Mouse (Mus musculus) liver, postnatal 0 days (tissue): Measurements from ENCODE around the gene Twistnb. TPM values are rescaled to one million over a fixed set of nuclear protein-coding genes. Genes with fewer than 3 reads are reported as not detected.
A peak's percentile ranks its signal among the peaks of the same experiment; 100 is the strongest.

Source experiments
- ATAC-seq: fragments of 200-750 bp; cut with Nextera tagmentation; 2 replicates; pipeline ENCODE4 v1.8.0; 2017; ENCODE audit warnings: mild to moderate bottlenecking, moderate library complexity
- DNase-seq: peaks from one replicate; pipeline ENCODE4 v3.0.0-alpha.2; 2016
- H3K27ac ChIP-seq: fragments of 300-500 bp; sonication (generic); 2 replicates; pipeline ENCODE4 v1.5.1; 2014; ENCODE audit warnings: antibody characterized with exemption, moderate library complexity, mild to moderate bottlenecking, low read depth
- H3K27me3 ChIP-seq: fragments of 300-500 bp; sonication (generic); 2 replicates; pipeline ENCODE4 v1.6.1; 2014; ENCODE audit warnings: low read length, control low read depth, mixed read lengths; ENCODE audit not compliant: insufficient read depth
- H3K36me3 ChIP-seq: fragments of 300-500 bp; sonication (generic); replicated peaks from 2 replicates; pipeline ENCODE4 v1.6.1; 2014; ENCODE audit warnings: mild to moderate bottlenecking, control low read depth, low read length, moderate library complexity, mixed read lengths; ENCODE audit not compliant: insufficient read depth
- H3K4me1 ChIP-seq: fragments of 300-500 bp; sonication (generic); 2 replicates; pipeline ENCODE4 v1.6.1; 2014; ENCODE audit warnings: antibody characterized with exemption, mild to moderate bottlenecking, control low read depth; ENCODE audit not compliant: insufficient read depth
- H3K4me2 ChIP-seq: fragments of 300-500 bp; sonication (generic); 2 replicates; pipeline ENCODE4 v1.6.1; 2014; ENCODE audit warnings: low read depth, mild to moderate bottlenecking, low read length, moderate library complexity, mixed read lengths
- H3K4me3 ChIP-seq: fragments of 300-500 bp; sonication (generic); 2 replicates; pipeline ENCODE4 v1.5.1; 2014; ENCODE audit warnings: low read depth, low read length
- H3K9ac ChIP-seq: fragments of 300-500 bp; sonication (generic); replicated peaks from 2 replicates; pipeline ENCODE4 v1.6.1; 2014; ENCODE audit warnings: mild to moderate bottlenecking, moderate library complexity
- H3K9me3 ChIP-seq: fragments of 300-500 bp; sonication (generic); 2 replicates; pipeline ENCODE4 v1.6.1; 2016; ENCODE audit warnings: mild to moderate bottlenecking, control low read depth, low read length, mixed read lengths
- CTCF ChIP-seq: sonication (generic); IDR thresholded peaks from 2 replicates; pipeline ENCODE4 v1.5.1; 2016; ENCODE audit warnings: antibody characterized with exemption, low read depth
- EP300 ChIP-seq: IDR thresholded peaks from 2 replicates; pipeline ENCODE4 v1.6.1; 2016; ENCODE audit warnings: antibody characterized with exemption, low read depth, mild to moderate bottlenecking
- WGBS: fragments of 180-500 bp; shearing (Covaris S2); extraction: QIAGEN DNeasy Blood & Tissue Kit; methylation state at CpG from one replicate; pipeline ENCODE4 v1.1.7; 2014; ENCODE audit not compliant: insufficient replicate concordance; 5-methylcytosine and 5-hydroxymethylcytosine counted together
- polyA plus RNA-seq: library from polyadenylated mRNA; unstranded; fragments of >200 nt; fragmentation: Nextera tagmentation; extraction: Ambion mirVana; gene quantifications from 2 replicates; pipeline ENCODE4 v1.2.1, GENCODE M21; 2015

Gene Twistnb
- polyA plus RNA-seq, 1 experiment from 2014 or later = 51.8 TPM

- WGBS = 72% methylated on average over 5 of the region's 5 CpGs
- no peaks in the 10 kb centered on the region for H3K4me1 ChIP-seq
- H3K9ac ChIP-seq = no peak overlapping the region
- H3K4me2 ChIP-seq = no peak overlapping the region
- DNase-seq (no peak), ATAC-seq (no peak)
- H3K4me3 ChIP-seq = no peak overlapping the region
- no peaks in the 10 kb centered on the region for H3K27me3 ChIP-seq
- TF ChIP-seq CTCF (no peak), EP300 (no peak)
- no peaks in the 10 kb centered on the region for H3K36me3 ChIP-seq
- H3K9me3 ChIP-seq = no peaks in the 10 kb centered on the region
- no peak overlapping the region for H3K27ac ChIP-seq
These were observed 24.4 kb upstream of the Twistnb start for GRCm38 (mm10) chr12:33404996-33405395.

- TF ChIP-seq CTCF (no peak), EP300 (no peak)
- no peaks in the 10 kb centered on the region for H3K9me3 ChIP-seq
- DNase-seq (no peak), ATAC-seq (no peak)
- H3K27me3 ChIP-seq = no peaks in the 10 kb centered on the region
- H3K4me2 ChIP-seq = no peak overlapping the region
- H3K9ac ChIP-seq = no peak overlapping the region
- WGBS = 51% methylated on average over 6 of the region's 6 CpGs
- no peak overlapping the region for H3K4me3 ChIP-seq
- H3K4me1 ChIP-seq = no peaks in the 10 kb centered on the region
- H3K36me3 ChIP-seq = no peaks in the 10 kb centered on the region
- no peak overlapping the region for H3K27ac ChIP-seq
These were observed 23.9 kb upstream of the Twistnb start for GRCm38 (mm10) chr12:33405398-33406026.

- no peak for ATAC-seq
- no peak for DNase-seq
- 28% methylated on average over 6 of the region's 6 CpGs for WGBS
- no peak for TF ChIP-seq EP300
- peak; percentile 42 for TF ChIP-seq CTCF
- Histone ChIP-seq H3K27ac (no peak overlapping the region), H3K36me3 (no peaks in the 10 kb centered on the region), H3K4me3 (no peak overlapping the region), H3K9me3 (no peaks in the 10 kb centered on the region), H3K4me2 (no peak overlapping the region), H3K27me3 (no peaks in the 10 kb centered on the region), H3K4me1 (no peaks in the 10 kb centered on the region), H3K9ac (no peak overlapping the region)
These were observed 17.8 kb upstream of the Twistnb start for GRCm38 (mm10) chr12:33411580-33412151.

- Histone ChIP-seq H3K4me1 (0 out of 2 replicates have a peak, but pooled peaks cover 8% of the 10 kb centered on the region), H3K9ac (no peak overlapping the region), H3K9me3 (no peaks in the 10 kb centered on the region), H3K27ac (no peak overlapping the region), H3K36me3 (no peaks in the 10 kb centered on the region), H3K4me3 (no peak overlapping the region), H3K27me3 (peaks cover 6% of the 10 kb centered on the region; the same call in 1 of the 2 replicates), H3K4me2 (no peak overlapping the region)
- TF ChIP-seq CTCF (peak; percentile 75), EP300 (no peak)
- ATAC-seq (no peak), DNase-seq (peak; percentile 62)
- WGBS = 45% methylated on average over 3 of the region's 3 CpGs
These were observed 5.1 kb upstream of the Twistnb start for GRCm38 (mm10) chr12:33424329-33424728.

GRCm38 (mm10) chr12:33427293-33427692, 2.1 kb upstream of the Twistnb start:
- Histone ChIP-seq H3K4me3 (no peak overlapping the region), H3K4me2 (no peak overlapping the region), H3K9ac (no peak overlapping the region), H3K27ac (peak overlapping the region; percentile 72), H3K4me1 (peaks cover 13% of the 10 kb centered on the region), H3K36me3 (no peaks in the 10 kb centered on the region), H3K9me3 (no peaks in the 10 kb centered on the region), H3K27me3 (peaks cover 6% of the 10 kb centered on the region; the same call in 1 of the 2 replicates)
- 35% methylated on average over 3 of the region's 3 CpGs for WGBS
- TF ChIP-seq CTCF (no peak), EP300 (no peak)
- DNase-seq (no peak), ATAC-seq (peak; percentile 24; the same call in 1 of the 2 replicates)

- no peak overlapping the region for H3K4me3 ChIP-seq
- WGBS = 57% methylated on average over 2 of the region's 2 CpGs
- H3K27ac ChIP-seq = peak overlapping the region; percentile 72
- ATAC-seq (peak; percentile 83), DNase-seq (peak; percentile 63)
- peaks cover 6% of the 10 kb centered on the region; the same call in 1 of the 2 replicates for H3K27me3 ChIP-seq
- TF ChIP-seq EP300 (peak; percentile 76), CTCF (no peak)
- H3K9me3 ChIP-seq = no peaks in the 10 kb centered on the region
- H3K36me3 ChIP-seq = no peaks in the 10 kb centered on the region
- peaks cover 13% of the 10 kb centered on the region for H3K4me1 ChIP-seq
- no peak overlapping the region for H3K4me2 ChIP-seq
- no peak overlapping the region for H3K9ac ChIP-seq
These were observed 1.7 kb upstream of the Twistnb start for GRCm38 (mm10) chr12:33427726-33428125.
